Mouse (Mus musculus) liver, embryonic 15.5 days (tissue): ENCODE measurements around the gene Fam92b. TPM values are rescaled to one million over a fixed set of nuclear protein-coding genes. Genes with fewer than 3 reads are reported as not detected.

ENCODE experiments used
- ATAC-seq: fragments of 200-750 bp; cut with Nextera tagmentation; 2 replicates; pipeline ENCODE4 v1.8.0; 2017; ENCODE audit warnings: moderate number of reproducible peaks, mild to moderate bottlenecking, moderate library complexity; ENCODE audit not compliant: insufficient read depth
- H3K27ac ChIP-seq: fragments of 300-500 bp; sonication (generic); replicated peaks from 2 replicates; pipeline ENCODE4 v1.5.1; 2015; ENCODE audit warnings: mild to moderate bottlenecking, inconsistent platforms
- H3K27me3 ChIP-seq: fragments of 300-500 bp; sonication (generic); 2 replicates; pipeline ENCODE4 v1.6.1; 2015; ENCODE audit warnings: mild to moderate bottlenecking, inconsistent platforms
- H3K36me3 ChIP-seq: fragments of 300-500 bp; sonication (generic); replicated peaks from 2 replicates; pipeline ENCODE4 v1.6.1; 2015; ENCODE audit warnings: moderate library complexity, mild to moderate bottlenecking, inconsistent platforms
- H3K4me1 ChIP-seq: fragments of 300-500 bp; sonication (generic); replicated peaks from 2 replicates; pipeline ENCODE4 v1.6.1; 2015; ENCODE audit warnings: inconsistent platforms
- H3K4me2 ChIP-seq: fragments of 300-500 bp; sonication (generic); 2 replicates; pipeline ENCODE4 v1.6.1; 2015; ENCODE audit warnings: moderate library complexity, mild to moderate bottlenecking, inconsistent platforms
- H3K4me3 ChIP-seq: fragments of 300-500 bp; sonication (generic); replicated peaks from 2 replicates; pipeline ENCODE4 v1.5.1; 2015; ENCODE audit warnings: mild to moderate bottlenecking, inconsistent platforms
- H3K9ac ChIP-seq: fragments of 300-500 bp; sonication (generic); 2 replicates; pipeline ENCODE4 v1.6.1; 2015; ENCODE audit warnings: moderate library complexity, mild to moderate bottlenecking, inconsistent platforms
- H3K9me3 ChIP-seq: fragments of 300-500 bp; sonication (generic); replicated peaks from 2 replicates; pipeline ENCODE4 v1.6.1; 2016; ENCODE audit warnings: inconsistent platforms
- WGBS: fragments of 180-500 bp; shearing (Covaris S2); methylation state at CpG from one replicate; pipeline ENCODE4 v1.1.7; 2015; ENCODE audit warnings: mixed read lengths; ENCODE audit not compliant: insufficient replicate concordance; 5-methylcytosine and 5-hydroxymethylcytosine counted together
- polyA plus RNA-seq: library from polyadenylated mRNA; unstranded; fragments of >200 nt; fragmentation: Nextera tagmentation; extraction: Ambion mirVana; gene quantifications from 2 replicates; pipeline ENCODE4 v1.2.1, GENCODE M21; 2015

Gene Fam92b
- polyA plus RNA-seq, 1 experiment from 2014 or later = not detected

- ATAC-seq = no peak
- no peak overlapping the region for H3K9ac ChIP-seq
- no peak overlapping the region for H3K27ac ChIP-seq
- H3K27me3 ChIP-seq = no peaks in the 10 kb centered on the region; the same call in 1 of the 2 replicates
- WGBS = 58% methylated on average over 6 of the region's 6 CpGs
- no peak overlapping the region for H3K4me2 ChIP-seq
- H3K4me3 ChIP-seq = no peak overlapping the region
- H3K9me3 ChIP-seq = no peaks in the 10 kb centered on the region
- peaks cover 7% of the 10 kb centered on the region; the same call in 1 of the 2 replicates for H3K4me1 ChIP-seq
- no peaks in the 10 kb centered on the region for H3K36me3 ChIP-seq
Measured at GRCm38 (mm10) chr8:120189440-120189839, 12.2 kb upstream of the Fam92b start.

- ATAC-seq = no peak
- Histone ChIP-seq H3K4me2 (no peak overlapping the region), H3K9ac (no peak overlapping the region), H3K9me3 (no peaks in the 10 kb centered on the region), H3K36me3 (no peaks in the 10 kb centered on the region), H3K27ac (no peak overlapping the region), H3K4me1 (peaks cover 7% of the 10 kb centered on the region; the same call in 1 of the 2 replicates), H3K4me3 (no peak overlapping the region), H3K27me3 (no peaks in the 10 kb centered on the region; the same call in 1 of the 2 replicates)
- WGBS = 55% methylated on average over 6 of the region's 6 CpGs
Measured at GRCm38 (mm10) chr8:120188510-120188909, 11.2 kb upstream of the Fam92b start.

- no peak for ATAC-seq
- Histone ChIP-seq H3K4me3 (no peak overlapping the region), H3K36me3 (no peaks in the 10 kb centered on the region), H3K4me2 (no peak overlapping the region), H3K27ac (no peak overlapping the region), H3K9ac (no peak overlapping the region), H3K4me1 (peaks cover 7% of the 10 kb centered on the region; the same call in 1 of the 2 replicates), H3K9me3 (no peaks in the 10 kb centered on the region), H3K27me3 (no peaks in the 10 kb centered on the region; the same call in 1 of the 2 replicates)
- WGBS = 61% methylated on average over 8 of the region's 8 CpGs
Measured at GRCm38 (mm10) chr8:120186454-120186853, 9.2 kb upstream of the Fam92b start.

GRCm38 (mm10) chr8:120184850-120185792, 7.9 kb upstream of the Fam92b start:
- Histone ChIP-seq H3K36me3 (no peaks in the 10 kb centered on the region), H3K9me3 (no peaks in the 10 kb centered on the region), H3K27me3 (no peaks in the 10 kb centered on the region; the same call in 1 of the 2 replicates), H3K4me2 (no peak overlapping the region), H3K4me1 (0 out of 2 replicates have a peak, but pooled peaks cover 4% of the 10 kb centered on the region), H3K9ac (no peak overlapping the region), H3K27ac (no peak overlapping the region), H3K4me3 (no peak overlapping the region)
- ATAC-seq = no peak
- WGBS = 46% methylated on average over 16 of the region's 17 CpGs

- Histone ChIP-seq H3K9ac (no peak overlapping the region), H3K4me2 (no peak overlapping the region), H3K27ac (no peak overlapping the region), H3K4me3 (no peak overlapping the region), H3K4me1 (peaks cover 4% of the 10 kb centered on the region; the same call in 1 of the 2 replicates), H3K27me3 (no peaks in the 10 kb centered on the region; the same call in 1 of the 2 replicates), H3K9me3 (no peaks in the 10 kb centered on the region), H3K36me3 (no peaks in the 10 kb centered on the region)
- ATAC-seq = no peak
- WGBS = 49% methylated on average over 9 of the region's 9 CpGs
Measured at GRCm38 (mm10) chr8:120184366-120184765, 7.1 kb upstream of the Fam92b start.

GRCm38 (mm10) chr8:120181861-120182414, 4.7 kb upstream of the Fam92b start:
- WGBS = 57% methylated on average over 4 of the region's 4 CpGs
- H3K4me3 ChIP-seq = no peak overlapping the region
- no peaks in the 10 kb centered on the region for H3K36me3 ChIP-seq
- H3K4me2 ChIP-seq = no peak overlapping the region
- no peak for ATAC-seq
- peaks cover 19% of the 10 kb centered on the region for H3K27me3 ChIP-seq
- no peak overlapping the region for H3K27ac ChIP-seq
- H3K9ac ChIP-seq = no peak overlapping the region
- H3K9me3 ChIP-seq = no peaks in the 10 kb centered on the region
- peaks cover 9% of the 10 kb centered on the region for H3K4me1 ChIP-seq

GRCm38 (mm10) chr8:120181274-120181673, 4.0 kb upstream of the Fam92b start:
- Histone ChIP-seq H3K27me3 (peaks cover 26% of the 10 kb centered on the region), H3K4me2 (no peak overlapping the region), H3K27ac (no peak overlapping the region), H3K4me1 (peaks cover 9% of the 10 kb centered on the region), H3K9ac (no peak overlapping the region), H3K36me3 (no peaks in the 10 kb centered on the region), H3K4me3 (no peak overlapping the region), H3K9me3 (no peaks in the 10 kb centered on the region)
- ATAC-seq = no peak
- WGBS = 55% methylated on average over 5 of the region's 5 CpGs

- no peaks in the 10 kb centered on the region for H3K9me3 ChIP-seq
- no peak for ATAC-seq
- H3K4me2 ChIP-seq = no peak overlapping the region
- H3K9ac ChIP-seq = no peak overlapping the region
- no peaks in the 10 kb centered on the region for H3K36me3 ChIP-seq
- no peak overlapping the region for H3K4me3 ChIP-seq
- no peak overlapping the region for H3K27ac ChIP-seq
- peaks cover 9% of the 10 kb centered on the region for H3K4me1 ChIP-seq
- 52% methylated on average over 7 of the region's 7 CpGs for WGBS
- peaks cover 33% of the 10 kb centered on the region for H3K27me3 ChIP-seq
Measured at GRCm38 (mm10) chr8:120180445-120180970, 3.2 kb upstream of the Fam92b start.

GRCm38 (mm10) chr8:120179027-120179431, 1.8 kb upstream of the Fam92b start:
- H3K9ac ChIP-seq = no peak overlapping the region
- H3K9me3 ChIP-seq = no peaks in the 10 kb centered on the region
- peaks cover 48% of the 10 kb centered on the region for H3K27me3 ChIP-seq
- 0 out of 2 replicates have a peak overlapping the region, but pooled peaks have one; percentile 18 for H3K4me3 ChIP-seq
- H3K27ac ChIP-seq = no peak overlapping the region
- peaks cover 5% of the 10 kb centered on the region for H3K4me1 ChIP-seq
- H3K4me2 ChIP-seq = peak overlapping the region; percentile 54
- ATAC-seq = peak; percentile 57; the same call in 1 of the 2 replicates
- WGBS = under 1% methylated on average over 10 of the region's 10 CpGs
- H3K36me3 ChIP-seq = no peaks in the 10 kb centered on the region

- Histone ChIP-seq H3K9me3 (no peaks in the 10 kb centered on the region), H3K4me3 (no peak overlapping the region), H3K27me3 (peaks cover 50% of the 10 kb centered on the region), H3K9ac (no peak overlapping the region), H3K4me2 (no peak overlapping the region), H3K27ac (no peak overlapping the region), H3K4me1 (peaks cover 5% of the 10 kb centered on the region), H3K36me3 (no peaks in the 10 kb centered on the region)
- no peak for ATAC-seq
- WGBS = 17% methylated on average over 10 of the region's 10 CpGs
Measured at GRCm38 (mm10) chr8:120178124-120178514, 853 bp upstream of the Fam92b start.

GRCm38 (mm10) chr8:120176605-120177004, 661 bp downstream of the Fam92b start:
- ATAC-seq = no peak
- Histone ChIP-seq H3K4me1 (peaks cover 5% of the 10 kb centered on the region), H3K9ac (no peak overlapping the region), H3K27ac (no peak overlapping the region), H3K4me2 (no peak overlapping the region), H3K4me3 (no peak overlapping the region), H3K9me3 (no peaks in the 10 kb centered on the region), H3K36me3 (no peaks in the 10 kb centered on the region), H3K27me3 (peaks cover 57% of the 10 kb centered on the region)
- WGBS = 29% methylated on average over 4 of the region's 4 CpGs
